Mouse (Mus musculus) MEL (cell line): ENCODE data around the gene Wnt9a.

Experiments used
- CTCF ChIP-seq, 3 experiments: IDR thresholded peaks in 2 of 3; conservative IDR thresholded peaks in 1 of 3; 2 replicates each; pipeline ENCODE4 v1.5.1; 2011 to 2012; ENCODE audit warnings: low read length in 3 of 3, low read depth in 2 of 3, mild to moderate bottlenecking in 2 of 3, improper control_type of control experiment in 1 of 3, inconsistent platforms in 1 of 3, mixed read lengths in 1 of 3, moderate library complexity in 1 of 3; ENCODE audit not compliant: control insufficient read depth in 1 of 3, insufficient read depth in 1 of 3, poor library complexity in 1 of 3, severe bottlenecking in 1 of 3
- GATA1 ChIP-seq: IDR thresholded peaks from 2 replicates; pipeline ENCODE4 v1.6.1; 2011; ENCODE audit warnings: low read depth, low read length, improper control_type of control experiment
- KAT2A ChIP-seq: conservative IDR thresholded peaks from 2 replicates; pipeline ENCODE4 v1.6.1; 2012; ENCODE audit warnings: low read depth, low read length, improper control_type of control experiment, inconsistent platforms
- MAFK ChIP-seq: IDR thresholded peaks from 2 replicates; pipeline ENCODE4 v1.6.1; 2011; ENCODE audit warnings: low read depth, mild to moderate bottlenecking, low read length, improper control_type of control experiment, borderline replicate concordance
- POLR2A ChIP-seq, 2 experiments: IDR thresholded peaks; 2 replicates each; pipeline ENCODE4 v1.6.1; 2011 to 2012; ENCODE audit warnings: low read length in 2 of 2, mild to moderate bottlenecking in 2 of 2, control low read depth in 1 of 2, improper control_type of control experiment in 1 of 2, low read depth in 1 of 2, moderate library complexity in 1 of 2; ENCODE audit not compliant: control insufficient read depth in 1 of 2, insufficient read depth in 1 of 2, poor library complexity in 1 of 2
- SIN3A ChIP-seq: IDR thresholded peaks from 2 replicates; pipeline ENCODE4 v1.6.1; 2012; ENCODE audit warnings: low read length, improper control_type of control experiment, inconsistent platforms
- ZC3H11A ChIP-seq: IDR thresholded peaks from 2 replicates; pipeline ENCODE4 v1.6.1; 2012; ENCODE audit warnings: low read depth, mild to moderate bottlenecking, inconsistent platforms, low read length, improper control_type of control experiment
- ZKSCAN1 ChIP-seq: IDR thresholded peaks from 2 replicates; pipeline ENCODE4 v1.6.1; 2012; ENCODE audit warnings: low read depth, mild to moderate bottlenecking, inconsistent platforms, low read length, improper control_type of control experiment, moderate library complexity

GRCm38 (mm10) chr11:59262308-59262707 is 44.4 kb upstream of the Wnt9a start:
- TF ChIP-seq KAT2A: no peak
- no peak for TF ChIP-seq CTCF (IDR thresholded peaks at IDR 0.05 in 2 of 3, conservative IDR thresholded peaks at IDR 0.05 in 1 of 3; ENCODE audit: control insufficient read depth in 1 of 3, insufficient read depth in 1 of 3, low read depth in 2 of 3, low read length in 3 of 3, poor library complexity in 1 of 3, severe bottlenecking in 1 of 3)
- no peak for TF ChIP-seq GATA1
- TF ChIP-seq MAFK: peak; percentile 78; the same call in 1 of the 2 replicates
- no peak for TF ChIP-seq ZKSCAN1
- TF ChIP-seq SIN3A: no peak
- no peak for TF ChIP-seq ZC3H11A
- TF ChIP-seq POLR2A (IDR thresholded peaks at IDR 0.05; ENCODE audit: control insufficient read depth in 1 of 2, insufficient read depth in 1 of 2, low read depth in 1 of 2, low read length in 2 of 2, poor library complexity in 1 of 2): no peak
